Mouse (Mus musculus) forebrain, embryonic 15.5 days (tissue): ENCODE data around the gene Smarcb1. TPM values are rescaled to one million over a fixed set of nuclear protein-coding genes. Genes with fewer than 3 reads are reported as not detected.

ENCODE experiments used
- ATAC-seq: fragments of 200-750 bp; cut with Nextera tagmentation; replicated peaks from 2 replicates; pipeline ENCODE4 v1.8.0; 2017; ENCODE audit warnings: mild to moderate bottlenecking, moderate TSS enrichment, moderate library complexity
- H3K27ac ChIP-seq: fragments of 300-500 bp; sonication (generic); replicated peaks from 2 replicates; pipeline ENCODE4 v1.5.1; 2015; ENCODE audit warnings: mild to moderate bottlenecking, inconsistent platforms
- H3K27me3 ChIP-seq: fragments of 300-500 bp; sonication (generic); 2 replicates; pipeline ENCODE4 v1.6.1; 2015; ENCODE audit warnings: inconsistent platforms
- H3K36me3 ChIP-seq: fragments of 300-500 bp; sonication (generic); 2 replicates; pipeline ENCODE4 v1.6.1; 2015; ENCODE audit warnings: mild to moderate bottlenecking, inconsistent platforms
- H3K4me1 ChIP-seq: fragments of 300-500 bp; sonication (generic); 2 replicates; pipeline ENCODE4 v1.6.1; 2015; ENCODE audit warnings: inconsistent platforms
- H3K4me2 ChIP-seq: fragments of 300-500 bp; sonication (generic); replicated peaks from 2 replicates; pipeline ENCODE4 v1.6.1; 2015; ENCODE audit warnings: mild to moderate bottlenecking, inconsistent platforms
- H3K4me3 ChIP-seq: fragments of 300-500 bp; sonication (generic); 2 replicates; pipeline ENCODE4 v1.5.1; 2015; ENCODE audit warnings: mild to moderate bottlenecking, inconsistent platforms
- H3K9ac ChIP-seq: fragments of 300-500 bp; sonication (generic); replicated peaks from 2 replicates; pipeline ENCODE4 v1.6.1; 2015; ENCODE audit warnings: mild to moderate bottlenecking, inconsistent platforms
- H3K9me3 ChIP-seq: fragments of 300-500 bp; sonication (generic); 2 replicates; pipeline ENCODE4 v1.6.1; 2016; ENCODE audit warnings: inconsistent platforms
- WGBS: fragments of 180-500 bp; shearing (Covaris S2); methylation state at CpG from one replicate; pipeline ENCODE4 v1.1.7; 2015; ENCODE audit warnings: mixed read lengths; 5-methylcytosine and 5-hydroxymethylcytosine counted together
- polyA plus RNA-seq: library from polyadenylated mRNA; unstranded; fragments of >200 nt; fragmentation: Nextera tagmentation; extraction: Ambion mirVana; gene quantifications from 2 replicates; pipeline ENCODE4 v1.2.1, GENCODE M21; 2015

Gene Smarcb1
- polyA plus RNA-seq: 330 and 334 TPM in 2 replicates

GRCm38 (mm10) chr10:75921026-75921725 lies at the start of gene Smarcb1:
Smarcb1 (minus strand) TSS chr10:75921617.
- peaks cover 50% of the 10 kb centered on the region for H3K4me1 ChIP-seq
- H3K9me3 ChIP-seq: no peaks in the 10 kb centered on the region
- peak within 1 kb of the TSS; percentile 96 for H3K27ac ChIP-seq
- ATAC-seq: peak; percentile 94
- H3K4me2 ChIP-seq: peak within 1 kb of the TSS; percentile 58
- WGBS: under 1% methylated on average over 76 of the region's 76 CpGs
- H3K9ac ChIP-seq: peak within 1 kb of the TSS; percentile 93
- H3K36me3 ChIP-seq: peaks cover 5% of the 10 kb centered on the region; the same call in 1 of the 2 replicates
- no peaks in the 10 kb centered on the region for H3K27me3 ChIP-seq
- peak within 1 kb of the TSS; percentile 71 for H3K4me3 ChIP-seq

DNA sequence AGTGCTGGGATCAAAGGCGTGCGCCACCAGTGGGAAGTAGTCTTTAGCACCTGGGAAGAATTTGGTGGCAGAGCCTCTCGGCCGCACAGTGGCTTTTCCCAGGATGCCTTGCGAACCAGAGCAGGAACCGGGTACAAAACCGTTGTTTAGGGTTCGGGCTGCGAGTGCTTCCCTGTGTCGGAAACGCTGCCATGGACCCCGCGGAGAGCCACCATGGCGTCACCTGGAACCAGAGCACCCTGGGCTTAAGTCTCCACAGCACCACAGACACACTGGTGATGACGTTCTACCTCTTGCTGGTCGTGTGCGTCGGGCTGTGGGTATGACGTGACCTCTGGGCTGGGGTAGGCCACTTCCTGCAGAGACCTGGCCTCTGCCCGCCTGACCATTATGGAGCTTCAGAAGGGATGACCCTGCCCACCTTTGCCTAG lies 33.0 kb upstream of the Smarcb1 start, which contains the start of gene Gm5134:
Gm5134 (plus strand) TSS at position 134 of the 431 bp plus-strand sequence.
- Histone ChIP-seq H3K27ac (no peak within 1 kb of the TSS), H3K27me3 (peaks cover 14% of the 10 kb centered on the region; the same call in 1 of the 2 replicates), H3K9me3 (no peaks in the 10 kb centered on the region), H3K4me2 (peak within 1 kb of the TSS; percentile 32), H3K4me3 (peak within 1 kb of the TSS; percentile 15), H3K4me1 (peaks cover 11% of the 10 kb centered on the region), H3K9ac (no peak within 1 kb of the TSS), H3K36me3 (no peaks in the 10 kb centered on the region)
- 0 out of 2 replicates have a peak, but pooled peaks have one; percentile 18 for ATAC-seq
- 30% methylated on average over 20 of the region's 20 CpGs for WGBS

DNA sequence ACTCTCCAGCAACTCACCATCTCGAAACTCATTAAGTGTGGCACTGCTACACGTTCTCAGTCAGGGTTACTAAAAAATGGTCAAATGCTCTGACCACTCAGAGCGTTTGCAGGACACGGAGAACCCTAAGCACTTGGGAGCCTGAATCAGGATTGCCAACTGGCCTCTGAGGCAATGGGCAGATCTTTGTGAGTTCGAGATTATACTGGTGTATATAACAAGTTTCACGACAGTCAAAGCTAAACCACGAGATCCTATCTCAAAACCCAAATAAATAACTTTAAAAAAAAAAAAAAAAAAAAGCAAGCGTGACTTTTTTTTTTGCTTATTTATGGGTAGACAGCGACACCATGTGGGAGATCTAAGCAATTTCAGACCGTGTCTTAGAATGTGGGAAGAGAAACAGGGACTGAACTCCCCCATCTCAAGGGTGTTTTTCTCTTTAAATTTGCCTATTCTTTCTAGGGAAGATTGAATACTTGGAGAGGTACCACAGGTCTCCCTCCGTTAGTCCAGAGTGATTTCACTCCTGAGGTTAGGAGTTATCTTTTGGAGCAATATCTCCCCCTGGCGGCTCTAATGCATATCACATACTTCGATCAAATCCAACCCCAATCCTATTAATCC lies 30.1 kb upstream of the Smarcb1 start:
- H3K9ac ChIP-seq: peak overlapping the region; percentile 40
- WGBS: 3% methylated on average over 13 of the region's 13 CpGs
- peaks cover 11% of the 10 kb centered on the region for H3K4me1 ChIP-seq

DNA sequence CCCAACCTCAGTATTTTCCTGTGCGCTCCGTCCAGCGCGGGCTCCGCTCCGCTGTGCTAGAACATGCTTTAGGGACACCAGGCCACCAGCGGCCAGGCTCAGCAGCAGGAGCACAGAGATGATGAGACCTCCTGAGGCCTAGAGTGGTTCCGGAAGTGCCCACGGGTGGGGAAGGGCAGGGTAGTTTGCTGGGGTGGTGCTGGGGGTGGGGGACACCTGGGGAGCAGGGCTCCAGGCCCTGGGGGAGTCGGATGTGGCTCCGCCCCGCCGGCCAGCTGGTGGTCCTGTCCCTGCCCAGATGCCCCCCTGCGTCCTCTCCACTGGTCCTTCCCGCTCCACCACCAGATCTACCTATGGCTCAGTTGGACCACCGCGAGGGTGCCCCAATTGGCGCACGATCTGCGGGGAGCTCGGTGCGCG lies 29.4 kb upstream of the Smarcb1 start:
- peak; percentile 57 for ATAC-seq
- H3K27ac ChIP-seq: no peak overlapping the region
- peak overlapping the region; percentile 40 for H3K9ac ChIP-seq
- 3% methylated on average over 23 of the region's 23 CpGs for WGBS
- no peaks in the 10 kb centered on the region for H3K9me3 ChIP-seq
- H3K4me1 ChIP-seq: peaks cover 11% of the 10 kb centered on the region
- H3K36me3 ChIP-seq: no peaks in the 10 kb centered on the region
- peaks cover 14% of the 10 kb centered on the region; the same call in 1 of the 2 replicates for H3K27me3 ChIP-seq
- H3K4me2 ChIP-seq: peak overlapping the region; percentile 78
- H3K4me3 ChIP-seq: peak overlapping the region; percentile 39

More for the DNA sequence above, 30.1 kb upstream of the Smarcb1 start:
- Histone ChIP-seq H3K9me3 (no peaks in the 10 kb centered on the region), H3K4me2 (peak overlapping the region; percentile 78), H3K4me3 (peak overlapping the region; percentile 39), H3K27ac (no peak overlapping the region), H3K27me3 (peaks cover 14% of the 10 kb centered on the region; the same call in 1 of the 2 replicates), H3K36me3 (no peaks in the 10 kb centered on the region)
- ATAC-seq: peak; percentile 26; the same call in 1 of the 2 replicates

- Histone ChIP-seq H3K27ac (no peak overlapping the region), H3K9ac (no peak overlapping the region), H3K4me1 (peaks cover 13% of the 10 kb centered on the region), H3K9me3 (no peaks in the 10 kb centered on the region), H3K4me2 (no peak overlapping the region), H3K4me3 (no peak overlapping the region), H3K36me3 (no peaks in the 10 kb centered on the region), H3K27me3 (peaks cover 14% of the 10 kb centered on the region; the same call in 1 of the 2 replicates)
- ATAC-seq: no peak
- WGBS: 85% methylated on average over 22 of the region's 22 CpGs
Measured at GRCm38 (mm10) chr10:75949053-75950045, 27.9 kb upstream of the Smarcb1 start.

GRCm38 (mm10) chr10:75948079-75948478 lies 26.7 kb upstream of the Smarcb1 start:
- H3K27me3 ChIP-seq: peaks cover 10% of the 10 kb centered on the region; the same call in 1 of the 2 replicates
- WGBS: 80% methylated on average over 5 of the region's 5 CpGs
- no peak overlapping the region for H3K9ac ChIP-seq
- ATAC-seq: no peak
- H3K36me3 ChIP-seq: no peaks in the 10 kb centered on the region
- no peak overlapping the region for H3K4me2 ChIP-seq
- no peak overlapping the region for H3K4me3 ChIP-seq
- peaks cover 20% of the 10 kb centered on the region for H3K4me1 ChIP-seq
- no peaks in the 10 kb centered on the region for H3K9me3 ChIP-seq
- H3K27ac ChIP-seq: no peak overlapping the region

GRCm38 (mm10) chr10:75945896-75946295 lies 24.5 kb upstream of the Smarcb1 start:
- Histone ChIP-seq H3K27ac (no peak overlapping the region), H3K4me1 (peaks cover 14% of the 10 kb centered on the region), H3K4me2 (no peak overlapping the region), H3K4me3 (no peak overlapping the region), H3K27me3 (peaks cover 6% of the 10 kb centered on the region; the same call in 1 of the 2 replicates), H3K9me3 (no peaks in the 10 kb centered on the region), H3K36me3 (no peaks in the 10 kb centered on the region), H3K9ac (no peak overlapping the region)
- no peak for ATAC-seq
- 90% methylated on average over 7 of the region's 7 CpGs for WGBS

DNA sequence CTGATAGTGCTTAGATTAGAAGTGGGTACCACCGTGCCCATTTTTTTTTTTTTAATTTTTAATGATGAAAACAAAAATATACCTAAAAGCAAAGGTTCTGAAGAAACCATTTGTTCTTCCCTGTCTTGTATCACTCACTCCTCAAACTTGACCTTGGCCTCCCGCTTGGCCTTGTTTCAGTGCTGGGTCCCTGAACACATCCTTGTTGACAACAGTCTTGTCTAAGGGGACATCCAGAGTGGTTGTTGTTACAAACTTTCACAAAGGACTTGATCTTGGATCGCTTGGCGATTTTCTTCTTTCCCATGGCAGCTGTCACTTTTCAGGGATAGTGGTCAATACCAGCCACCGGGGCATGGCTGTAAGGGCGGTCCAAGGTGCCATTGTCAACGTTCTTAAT lies 23.8 kb upstream of the Smarcb1 start:
- Histone ChIP-seq H3K27ac (no peak overlapping the region), H3K4me3 (no peak overlapping the region), H3K27me3 (peaks cover 1% of the 10 kb centered on the region; the same call in 1 of the 2 replicates), H3K9ac (no peak overlapping the region), H3K4me2 (no peak overlapping the region), H3K9me3 (no peaks in the 10 kb centered on the region), H3K4me1 (peaks cover 9% of the 10 kb centered on the region), H3K36me3 (no peaks in the 10 kb centered on the region)
- ATAC-seq: no peak
- 95% methylated on average over 7 of the region's 7 CpGs for WGBS

- Histone ChIP-seq H3K4me3 (no peak overlapping the region), H3K9ac (no peak overlapping the region), H3K9me3 (no peaks in the 10 kb centered on the region), H3K36me3 (no peaks in the 10 kb centered on the region), H3K27ac (no peak overlapping the region), H3K4me1 (peaks cover 9% of the 10 kb centered on the region), H3K4me2 (no peak overlapping the region), H3K27me3 (no peaks in the 10 kb centered on the region)
- no peak; the same call in 1 of the 2 replicates for ATAC-seq
- 16% methylated on average over 11 of the region's 11 CpGs for WGBS
Measured at GRCm38 (mm10) chr10:75944066-75944772, 22.8 kb upstream of the Smarcb1 start.

GRCm38 (mm10) chr10:75942736-75943477 lies 21.5 kb upstream of the Smarcb1 start, which contains the start of gene Vpreb3:
Vpreb3 (plus strand) TSS chr10:75943057.
- H3K9ac ChIP-seq: no peak within 1 kb of the TSS
- peaks cover 9% of the 10 kb centered on the region for H3K4me1 ChIP-seq
- no peak within 1 kb of the TSS for H3K27ac ChIP-seq
- ATAC-seq: no peak
- H3K9me3 ChIP-seq: no peaks in the 10 kb centered on the region
- 83% methylated on average over 15 of the region's 15 CpGs for WGBS
- H3K4me2 ChIP-seq: no peak within 1 kb of the TSS
- no peaks in the 10 kb centered on the region for H3K36me3 ChIP-seq
- no peaks in the 10 kb centered on the region for H3K27me3 ChIP-seq
- H3K4me3 ChIP-seq: no peak within 1 kb of the TSS
